Mouse (Mus musculus): ENCODE results near the gene Icos. TPM values are rescaled to one million over a fixed set of nuclear protein-coding genes. Genes with fewer than 3 reads are reported as not detected.

Gene Icos
- polyA plus RNA-seq, 1 experiment, result not detected

DNA sequence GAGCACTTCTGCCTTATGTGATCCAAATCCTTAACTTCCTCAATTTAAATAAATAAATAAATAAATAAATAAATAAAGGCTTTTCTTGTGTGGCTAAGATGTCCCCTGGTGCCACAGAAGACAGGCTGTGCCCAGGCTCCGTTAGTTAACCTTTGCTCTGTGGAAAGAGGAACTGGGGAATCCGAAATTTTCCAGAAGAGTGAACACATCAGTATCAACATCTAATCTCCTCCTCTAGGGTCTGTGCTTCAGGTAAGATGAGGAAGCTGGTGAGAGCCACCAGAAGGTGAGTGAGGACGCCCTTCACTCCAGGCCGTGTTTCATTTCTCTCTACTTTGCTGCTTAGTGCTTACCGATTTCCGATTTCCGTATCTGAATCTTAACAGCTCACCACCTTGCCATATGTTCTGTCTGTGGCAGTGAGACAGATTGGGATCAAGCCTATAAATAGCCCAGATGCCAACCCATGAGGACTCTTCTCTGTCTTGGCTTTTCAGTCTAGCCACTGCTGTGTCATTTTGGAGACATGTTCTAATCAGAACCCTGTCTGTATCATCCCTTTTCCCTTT, 24.1 kb downstream of the Icos start:
- H3K9me3 ChIP-seq (replicated peaks; ENCODE audit: control insufficient read depth, insufficient read depth, low read length, poor library complexity, severe bottlenecking), result no peaks in the 10 kb centered on the region
- no peak overlapping the region for H3K4me3 ChIP-seq (ENCODE audit: low read depth, low read length)
- no peak overlapping the region for H3K9ac ChIP-seq (ENCODE audit: low read depth, poor library complexity, severe bottlenecking)
- no peak overlapping the region for H3K27ac ChIP-seq (ENCODE audit: insufficient read depth, low read length)
- H3K36me3 ChIP-seq (ENCODE audit: control insufficient read depth, insufficient read depth, low read length, poor library complexity, severe bottlenecking), result no peaks in the 10 kb centered on the region
- no peak for TF ChIP-seq CTCF (IDR thresholded peaks at IDR 0.05; ENCODE audit: low read depth, low read length)
- TF ChIP-seq POLR2A (IDR thresholded peaks at IDR 0.05; ENCODE audit: insufficient read depth, low read length), result no peak
- no peak for TF ChIP-seq EP300 (IDR thresholded peaks at IDR 0.05; ENCODE audit: insufficient read depth, low read depth, low read length)
- no peaks in the 10 kb centered on the region; the same call in 1 of the 2 replicates for H3K27me3 ChIP-seq (ENCODE audit: control insufficient read depth, insufficient read depth, low read length, poor library complexity, severe bottlenecking)
- H3K4me1 ChIP-seq (ENCODE audit: control insufficient read depth, insufficient read depth, low read length), result no peaks in the 10 kb centered on the region

DNA sequence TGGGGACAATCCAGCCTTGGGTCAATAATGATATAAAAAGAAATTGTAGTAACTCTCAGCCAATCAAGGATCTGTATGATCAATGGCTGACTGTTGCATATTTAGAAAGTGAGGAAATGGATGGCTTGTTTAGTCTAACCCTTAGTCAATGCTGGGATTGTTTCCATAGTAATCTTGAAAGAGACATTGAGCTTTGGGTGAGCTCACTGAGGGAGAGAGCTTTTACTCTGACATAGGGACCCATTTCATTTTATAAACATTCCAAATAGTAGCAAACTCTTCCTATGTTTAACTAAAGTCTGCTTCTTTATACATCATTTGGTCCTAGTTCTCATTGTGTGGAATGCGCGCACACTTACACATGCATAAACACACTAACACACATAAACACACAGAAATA, 28.5 kb downstream of the Icos start:
- H3K9me3 ChIP-seq (replicated peaks; ENCODE audit: control insufficient read depth, insufficient read depth, low read length, poor library complexity, severe bottlenecking), result no peaks in the 10 kb centered on the region
- no peak overlapping the region for H3K4me3 ChIP-seq (ENCODE audit: low read depth, low read length)
- no peaks in the 10 kb centered on the region for H3K36me3 ChIP-seq (ENCODE audit: control insufficient read depth, insufficient read depth, low read length, poor library complexity, severe bottlenecking)
- H3K27me3 ChIP-seq (ENCODE audit: control insufficient read depth, insufficient read depth, low read length, poor library complexity, severe bottlenecking), result no peaks in the 10 kb centered on the region
- H3K27ac ChIP-seq (ENCODE audit: insufficient read depth, low read length), result no peak overlapping the region
- H3K9ac ChIP-seq (ENCODE audit: low read depth, poor library complexity, severe bottlenecking), result no peak overlapping the region
- no peaks in the 10 kb centered on the region for H3K4me1 ChIP-seq (ENCODE audit: control insufficient read depth, insufficient read depth, low read length)
- no peak for TF ChIP-seq CTCF (IDR thresholded peaks at IDR 0.05; ENCODE audit: low read depth, low read length)
- TF ChIP-seq POLR2A (IDR thresholded peaks at IDR 0.05; ENCODE audit: insufficient read depth, low read length), result no peak
- TF ChIP-seq EP300 (IDR thresholded peaks at IDR 0.05; ENCODE audit: insufficient read depth, low read depth, low read length), result no peak

DNA sequence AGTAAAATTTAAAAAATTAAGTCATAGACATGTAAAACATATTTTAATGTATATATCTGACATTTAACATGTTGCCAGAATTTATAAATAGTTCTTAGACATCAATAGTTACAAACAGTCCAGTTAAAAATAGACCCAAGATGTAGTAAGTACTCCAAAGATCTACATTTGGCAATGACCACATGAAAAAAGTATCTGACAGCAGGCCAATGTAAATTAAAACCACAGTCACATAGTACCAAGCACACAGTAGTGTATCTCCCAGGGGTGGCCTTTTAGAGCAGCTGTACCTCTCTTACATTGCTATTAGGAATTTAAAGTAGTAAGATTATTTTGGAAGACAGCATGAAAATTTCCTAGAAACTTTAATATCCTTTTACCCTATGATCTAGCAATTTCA, 29.8 kb downstream of the Icos start:
- Histone ChIP-seq H3K27ac (ENCODE audit: insufficient read depth, low read length) (no peak overlapping the region), H3K36me3 (ENCODE audit: control insufficient read depth, insufficient read depth, low read length, poor library complexity, severe bottlenecking) (no peaks in the 10 kb centered on the region), H3K27me3 (ENCODE audit: control insufficient read depth, insufficient read depth, low read length, poor library complexity, severe bottlenecking) (no peaks in the 10 kb centered on the region), H3K4me3 (ENCODE audit: low read depth, low read length) (no peak overlapping the region), H3K9ac (ENCODE audit: low read depth, poor library complexity, severe bottlenecking) (no peak overlapping the region), H3K4me1 (ENCODE audit: control insufficient read depth, insufficient read depth, low read length) (no peaks in the 10 kb centered on the region), H3K9me3 (replicated peaks; ENCODE audit: control insufficient read depth, insufficient read depth, low read length, poor library complexity, severe bottlenecking) (no peaks in the 10 kb centered on the region)
- TF ChIP-seq CTCF (IDR thresholded peaks at IDR 0.05; ENCODE audit: low read depth, low read length) (no peak), POLR2A (IDR thresholded peaks at IDR 0.05; ENCODE audit: insufficient read depth, low read length) (no peak), EP300 (IDR thresholded peaks at IDR 0.05; ENCODE audit: insufficient read depth, low read depth, low read length) (no peak)

DNA sequence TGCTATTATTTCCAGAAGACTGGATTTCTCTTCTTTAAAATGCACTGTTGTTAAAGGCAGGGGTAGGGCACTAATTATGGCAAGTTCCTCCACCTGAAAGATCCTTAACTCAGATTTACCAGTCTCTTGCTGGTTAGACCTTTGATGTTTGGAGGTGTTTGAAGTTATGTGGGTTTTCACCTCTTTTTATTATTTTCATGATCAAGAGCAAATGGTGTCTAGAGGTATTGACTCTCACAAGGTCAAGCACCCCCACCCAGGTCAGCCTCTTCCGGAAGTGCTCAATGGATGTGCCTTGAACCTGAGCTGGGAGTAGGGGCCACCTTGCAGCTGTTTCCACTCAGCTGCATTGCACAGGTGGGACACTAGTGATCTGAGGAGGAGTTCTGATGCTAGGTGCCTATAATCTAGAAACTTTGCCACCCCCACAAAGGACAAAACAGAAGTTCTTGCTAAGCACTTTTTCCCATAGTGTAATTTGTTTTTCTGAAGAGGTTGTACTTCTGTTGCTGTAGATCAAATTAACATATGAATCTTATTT, 38.9 kb downstream of the Icos start:
- no peak overlapping the region for H3K4me3 ChIP-seq (ENCODE audit: low read depth, low read length)
- H3K9me3 ChIP-seq (replicated peaks; ENCODE audit: control insufficient read depth, insufficient read depth, low read length, poor library complexity, severe bottlenecking), result no peaks in the 10 kb centered on the region
- no peaks in the 10 kb centered on the region for H3K4me1 ChIP-seq (ENCODE audit: control insufficient read depth, insufficient read depth, low read length)
- H3K36me3 ChIP-seq (ENCODE audit: control insufficient read depth, insufficient read depth, low read length, poor library complexity, severe bottlenecking), result no peaks in the 10 kb centered on the region
- no peaks in the 10 kb centered on the region for H3K27me3 ChIP-seq (ENCODE audit: control insufficient read depth, insufficient read depth, low read length, poor library complexity, severe bottlenecking)
- no peak overlapping the region for H3K27ac ChIP-seq (ENCODE audit: insufficient read depth, low read length)
- H3K9ac ChIP-seq (ENCODE audit: low read depth, poor library complexity, severe bottlenecking), result no peak overlapping the region
- TF ChIP-seq POLR2A (IDR thresholded peaks at IDR 0.05; ENCODE audit: insufficient read depth, low read length) (no peak), EP300 (IDR thresholded peaks at IDR 0.05; ENCODE audit: insufficient read depth, low read depth, low read length) (no peak), CTCF (IDR thresholded peaks at IDR 0.05; ENCODE audit: low read depth, low read length) (no peak)

DNA sequence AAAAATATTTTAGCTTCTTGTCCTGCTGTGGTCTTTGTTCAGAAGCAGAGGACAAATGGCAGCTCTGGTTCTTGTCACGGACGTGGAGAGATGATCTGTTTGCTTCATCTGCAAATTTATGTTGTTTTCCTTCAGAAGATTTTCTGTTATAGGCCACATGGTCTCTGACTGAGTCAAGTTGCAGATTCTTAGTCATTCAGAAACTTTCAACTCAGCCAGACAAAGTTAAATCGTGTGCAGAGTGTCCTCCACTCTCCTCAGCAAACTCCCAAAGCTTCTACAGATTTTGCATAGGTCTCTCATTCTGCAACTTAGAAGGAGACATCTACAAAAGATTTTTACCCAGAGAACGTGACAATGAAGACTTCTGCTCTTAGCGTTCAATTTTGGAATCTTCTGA, 49.0 kb downstream of the Icos start:
- H3K36me3 ChIP-seq (ENCODE audit: control insufficient read depth, insufficient read depth, low read length, poor library complexity, severe bottlenecking), result no peaks in the 10 kb centered on the region
- no peaks in the 10 kb centered on the region for H3K27me3 ChIP-seq (ENCODE audit: control insufficient read depth, insufficient read depth, low read length, poor library complexity, severe bottlenecking)
- H3K27ac ChIP-seq (ENCODE audit: insufficient read depth, low read length), result no peak overlapping the region
- H3K9ac ChIP-seq (ENCODE audit: low read depth, poor library complexity, severe bottlenecking), result no peak overlapping the region
- no peak for TF ChIP-seq CTCF (IDR thresholded peaks at IDR 0.05; ENCODE audit: low read depth, low read length)
- TF ChIP-seq EP300 (IDR thresholded peaks at IDR 0.05; ENCODE audit: insufficient read depth, low read depth, low read length), result no peak
- TF ChIP-seq POLR2A (IDR thresholded peaks at IDR 0.05; ENCODE audit: insufficient read depth, low read length), result no peak
- H3K4me3 ChIP-seq (ENCODE audit: low read depth, low read length), result no peak overlapping the region
- H3K4me1 ChIP-seq (ENCODE audit: control insufficient read depth, insufficient read depth, low read length), result no peaks in the 10 kb centered on the region
- H3K9me3 ChIP-seq (replicated peaks; ENCODE audit: control insufficient read depth, insufficient read depth, low read length, poor library complexity, severe bottlenecking), result no peaks in the 10 kb centered on the region

DNA sequence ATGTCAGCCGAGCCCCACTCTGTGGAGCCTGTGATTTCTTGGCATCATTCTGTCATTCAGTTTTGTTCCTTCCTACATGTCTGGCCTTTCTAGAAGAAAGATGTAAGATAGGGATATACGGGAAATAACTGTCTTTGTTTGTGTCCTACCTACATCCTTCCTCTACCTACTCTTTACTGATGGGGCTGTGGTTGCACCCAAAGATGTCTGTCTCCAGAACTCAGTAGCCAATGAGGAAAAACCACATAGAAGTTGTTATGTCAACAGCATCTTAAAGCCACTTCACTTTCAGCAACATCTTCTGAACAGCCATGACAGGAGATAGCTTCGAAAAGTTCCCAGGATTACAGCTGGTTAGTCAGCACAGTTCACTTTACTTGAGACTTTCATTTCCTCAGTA, 49.8 kb downstream of the Icos start:
- Histone ChIP-seq H3K36me3 (ENCODE audit: control insufficient read depth, insufficient read depth, low read length, poor library complexity, severe bottlenecking) (no peaks in the 10 kb centered on the region), H3K9ac (ENCODE audit: low read depth, poor library complexity, severe bottlenecking) (no peak overlapping the region), H3K27me3 (ENCODE audit: control insufficient read depth, insufficient read depth, low read length, poor library complexity, severe bottlenecking) (no peaks in the 10 kb centered on the region), H3K9me3 (replicated peaks; ENCODE audit: control insufficient read depth, insufficient read depth, low read length, poor library complexity, severe bottlenecking) (no peaks in the 10 kb centered on the region), H3K4me1 (ENCODE audit: control insufficient read depth, insufficient read depth, low read length) (no peaks in the 10 kb centered on the region), H3K27ac (ENCODE audit: insufficient read depth, low read length) (no peak overlapping the region), H3K4me3 (ENCODE audit: low read depth, low read length) (no peak overlapping the region)
- TF ChIP-seq EP300 (IDR thresholded peaks at IDR 0.05; ENCODE audit: insufficient read depth, low read depth, low read length) (no peak), CTCF (IDR thresholded peaks at IDR 0.05; ENCODE audit: low read depth, low read length) (no peak), POLR2A (IDR thresholded peaks at IDR 0.05; ENCODE audit: insufficient read depth, low read length) (no peak)
